Mouse (Mus musculus) spleen, adult 18-20 months (tissue): ENCODE data around the gene Psmc6.

Source experiments
- DNase-seq, 2 experiments: peaks; one replicate each; pipeline ENCODE4 v3.0.0; 2022; ENCODE audit warnings: mixed read lengths in 2 of 2

Psmc6 gene

DNA sequence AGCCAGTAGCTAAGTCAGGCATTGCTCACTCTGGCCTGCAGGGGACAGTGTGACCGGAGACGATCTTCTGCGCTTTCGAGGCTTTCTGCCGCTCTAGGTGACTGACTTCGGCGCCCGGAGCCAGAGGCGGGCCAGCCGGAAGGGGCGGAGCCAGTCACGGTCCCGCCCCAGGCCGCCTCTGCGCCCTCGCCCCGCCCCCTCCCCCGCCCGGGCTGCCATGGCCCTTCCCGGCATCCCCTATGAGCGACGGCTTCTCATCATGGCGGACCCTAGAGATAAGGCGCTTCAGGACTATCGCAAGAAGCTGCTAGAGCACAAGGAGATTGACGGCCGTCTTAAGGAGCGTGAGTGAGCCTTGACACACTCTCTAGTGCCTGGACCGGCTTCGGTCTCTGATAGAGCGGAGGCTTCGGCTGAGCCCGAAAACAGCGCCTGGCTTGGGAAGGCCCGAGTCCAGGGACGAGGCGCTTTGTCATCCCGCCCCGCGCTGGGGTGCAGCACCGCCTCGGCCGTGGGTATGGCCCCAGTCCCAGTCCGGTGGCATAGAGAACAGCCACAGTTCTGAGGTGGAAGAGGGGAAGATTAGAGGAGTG lies at the start of gene Psmc6:
TSS of gene Psmc6 (plus strand) at position 200 of the 593 bp plus-strand sequence.
- DNase-seq, result peak; percentile 83 to 87

DNA sequence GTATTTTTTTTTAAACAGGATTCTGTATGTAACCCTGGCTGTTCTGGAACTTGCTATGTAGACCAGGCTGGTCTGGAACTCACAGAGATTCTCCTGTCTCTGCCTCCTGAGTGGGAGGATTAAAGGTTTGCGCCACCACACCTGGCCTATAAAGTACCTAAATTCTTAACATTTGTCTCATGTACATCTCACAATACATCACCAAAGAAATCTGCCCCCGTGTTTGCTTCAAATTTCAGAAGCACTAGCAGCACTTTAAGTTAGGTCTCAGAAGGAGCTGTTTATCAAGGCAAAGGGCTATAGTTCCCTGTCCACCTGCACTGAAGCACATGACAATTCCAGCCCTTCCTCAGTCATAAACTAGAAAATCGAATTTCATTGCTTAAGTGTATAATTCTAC lies 47.5 kb upstream of the Psmc6 start:
- no peak for DNase-seq

GRCm38 (mm10) chr14:45291608-45292007 lies 38.0 kb upstream of the Psmc6 start:
- DNase-seq, result no peak

DNA sequence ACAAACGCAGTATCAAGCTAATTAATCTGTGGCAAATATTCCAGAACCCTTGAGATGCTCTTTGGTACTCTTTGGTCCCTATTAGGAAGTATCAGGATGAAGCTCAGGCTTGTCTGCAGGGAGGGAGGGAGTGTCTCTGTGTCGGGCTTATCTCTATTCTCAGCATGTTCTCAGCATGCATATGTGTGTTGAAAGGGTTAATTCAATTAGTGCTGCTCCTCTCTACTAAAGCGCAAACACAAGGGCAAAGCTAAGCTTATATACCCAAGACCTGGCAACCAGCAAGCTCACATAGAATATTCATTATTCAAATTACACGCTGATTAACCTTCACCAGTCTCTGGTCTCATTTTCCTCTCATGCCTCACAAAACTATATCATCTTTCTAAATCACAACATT lies 25.6 kb upstream of the Psmc6 start:
- no peak for DNase-seq

- no peak for DNase-seq
Measured at GRCm38 (mm10) chr14:45304389-45304788, 25.2 kb upstream of the Psmc6 start.

DNA sequence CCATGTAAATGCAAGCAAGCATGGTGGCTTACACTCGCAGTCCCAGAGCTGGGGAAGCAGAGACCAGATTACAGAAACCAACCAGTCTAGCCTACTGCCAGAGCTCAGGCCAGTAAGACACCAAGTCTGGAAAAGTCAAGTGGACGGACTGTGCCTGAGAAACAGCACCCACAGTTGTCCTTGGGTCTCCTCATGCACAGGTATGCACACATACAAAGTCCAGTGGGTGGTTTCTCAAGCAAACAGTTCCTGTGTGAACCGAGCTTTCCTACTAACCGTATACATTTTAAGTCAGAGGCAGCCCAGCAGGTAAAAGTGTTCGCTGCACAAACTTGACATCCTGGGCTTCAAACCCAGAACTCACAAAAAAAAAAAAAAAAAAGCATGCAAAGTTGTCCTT lies 23.7 kb upstream of the Psmc6 start:
- no peak for DNase-seq

GRCm38 (mm10) chr14:45307630-45308328 lies 21.8 kb upstream of the Psmc6 start:
- DNase-seq, result no peak

GRCm38 (mm10) chr14:45309646-45310045 lies 19.9 kb upstream of the Psmc6 start:
- DNase-seq, result no peak

GRCm38 (mm10) chr14:45310101-45310500 lies 19.5 kb upstream of the Psmc6 start:
- no peak for DNase-seq

- no peak for DNase-seq
Measured at GRCm38 (mm10) chr14:45316927-45317326, 12.7 kb upstream of the Psmc6 start.

DNA sequence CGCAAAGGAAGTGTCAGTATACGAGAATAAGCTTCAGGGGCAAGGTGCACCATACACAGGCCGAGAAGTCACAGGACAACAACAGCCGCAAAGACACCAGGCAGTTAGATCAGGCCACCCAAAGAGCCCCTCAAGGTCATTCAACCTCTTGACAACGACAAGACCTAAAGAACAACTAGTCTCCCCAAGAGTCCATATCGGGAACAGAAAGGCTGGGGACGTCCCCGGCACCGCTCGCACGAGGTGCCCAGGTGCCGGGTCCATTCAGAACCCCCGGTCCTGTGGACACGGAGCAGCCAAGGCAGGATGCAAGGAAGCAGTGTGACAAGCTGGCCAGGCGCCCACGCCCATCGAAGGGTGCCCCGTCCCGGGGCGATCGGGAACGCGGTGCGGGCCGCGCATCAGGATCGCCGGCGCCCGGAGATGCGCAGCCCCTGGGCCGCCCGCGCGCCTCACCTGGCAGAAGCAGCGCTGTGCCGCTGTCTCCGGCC lies 11.6 kb upstream of the Psmc6 start:
- DNase-seq, result no peak

GRCm38 (mm10) chr14:45318426-45319236 lies 11.0 kb upstream of the Psmc6 start, which contains the start of gene Ero1l:
Gene Ero1l (minus strand): TSS chr14:45318771.
- DNase-seq, result peak; percentile 74 to 87

- DNase-seq, result no peak
Measured at GRCm38 (mm10) chr14:45319237-45319610, 10.4 kb upstream of the Psmc6 start.

GRCm38 (mm10) chr14:45320111-45320510 lies 9.5 kb upstream of the Psmc6 start:
- DNase-seq, result no peak

DNA sequence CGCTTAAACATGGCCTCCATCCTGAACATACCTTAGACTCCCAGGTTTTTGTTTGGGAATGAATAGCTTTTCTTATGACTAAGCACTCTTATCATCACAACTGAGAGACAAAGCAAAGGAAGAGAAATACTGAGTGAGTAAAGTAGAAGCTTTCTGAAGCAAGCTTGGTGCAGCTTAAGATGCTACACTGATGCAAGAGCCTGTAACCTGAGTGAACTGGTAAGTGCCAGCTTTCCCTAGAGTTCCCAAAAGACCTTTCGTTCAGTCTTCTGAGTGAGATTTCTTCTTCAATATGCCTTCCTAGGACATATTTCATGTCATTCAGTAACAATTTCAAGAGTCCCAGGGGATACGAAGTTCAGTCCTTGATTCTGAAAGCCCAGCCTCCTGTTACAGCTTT lies 8.5 kb upstream of the Psmc6 start:
- DNase-seq, result no peak

- DNase-seq, result no peak
Measured at GRCm38 (mm10) chr14:45321622-45322021, 8.0 kb upstream of the Psmc6 start.

GRCm38 (mm10) chr14:45322450-45322849 lies 7.1 kb upstream of the Psmc6 start:
- DNase-seq, result no peak

GRCm38 (mm10) chr14:45323320-45323719 lies 6.3 kb upstream of the Psmc6 start:
- DNase-seq, result no peak

GRCm38 (mm10) chr14:45325471-45325870 lies 4.1 kb upstream of the Psmc6 start:
- no peak for DNase-seq

- DNase-seq, result no peak
Measured at GRCm38 (mm10) chr14:45328072-45328713, 1.4 kb upstream of the Psmc6 start.

- no peak for DNase-seq
Measured at GRCm38 (mm10) chr14:45329018-45329588, 485 bp upstream of the Psmc6 start.

DNA sequence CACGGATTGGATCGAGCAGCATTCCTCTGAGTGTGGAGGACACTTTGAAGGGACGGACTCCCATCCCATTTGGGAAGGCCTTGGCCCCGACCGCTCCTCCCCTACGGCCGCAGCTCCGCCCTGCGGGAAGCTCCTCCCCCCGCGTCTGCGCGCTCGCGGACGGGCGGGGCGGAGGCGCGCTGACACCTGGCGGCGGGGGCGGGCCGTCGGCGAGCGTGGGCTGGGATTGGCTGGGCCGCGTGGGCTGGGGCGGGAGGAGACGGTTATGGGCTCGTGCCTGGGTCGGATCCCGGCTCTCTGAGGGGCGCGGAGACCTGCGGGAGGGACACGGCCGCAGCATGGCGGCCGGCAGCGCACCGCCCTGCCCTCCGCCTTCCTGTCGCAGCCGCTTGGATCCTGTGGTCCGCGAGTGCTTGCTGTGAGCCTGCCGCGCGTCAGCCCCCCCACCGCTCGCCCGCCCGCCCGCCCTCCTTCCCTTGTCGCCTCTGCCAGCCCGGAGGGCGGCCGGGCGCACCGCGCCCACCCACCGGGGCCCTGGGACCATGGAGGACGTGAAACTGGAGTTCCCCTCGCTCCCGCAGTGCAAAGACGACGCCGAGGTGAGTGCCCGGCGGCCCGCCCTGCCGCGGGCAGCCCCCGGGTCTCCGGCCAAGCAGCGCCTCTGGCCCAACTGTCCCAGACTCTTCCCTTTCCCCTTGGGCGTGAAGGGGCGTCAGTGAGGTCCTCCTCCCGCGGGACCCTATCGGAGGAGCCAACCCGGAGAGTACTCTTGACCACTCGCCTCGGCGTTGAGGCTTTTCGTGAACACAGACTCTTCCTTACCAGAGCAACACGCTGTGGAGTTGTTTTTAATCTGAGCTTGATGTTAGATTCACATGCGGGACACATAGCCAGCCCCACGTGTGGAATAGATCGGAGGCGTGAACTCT lies 21.6 kb downstream of the Psmc6 start, which contains the start of gene Styx:
TSS of gene Styx (plus strand) at position 163 of the 929 bp plus-strand sequence.
- peak; percentile 94 to 96 for DNase-seq
